Mouse (Mus musculus) macrophage (primary cell): ENCODE results near the gene Frmd4b. TPM values are rescaled to one million over a fixed set of nuclear protein-coding genes. Genes with fewer than 3 reads are reported as not detected.
A peak's percentile ranks its signal among the peaks of the same experiment; 100 is the strongest.

ENCODE experiments used
- H3K27ac ChIP-seq: fragments of 350-480 bp; formaldehyde crosslinking; 2 replicates; pipeline ENCODE4 v1.9.0; 2021
- H3K36me3 ChIP-seq: fragments of 350-480 bp; formaldehyde crosslinking; 2 replicates; pipeline ENCODE4 v1.9.0; 2021; ENCODE audit errors: inconsistent target
- H3K4me3 ChIP-seq: fragments of 350-480 bp; formaldehyde crosslinking; 2 replicates; pipeline ENCODE4 v1.9.0; 2021; ENCODE audit errors: inconsistent target
- H3K79me2 ChIP-seq: fragments of 350-480 bp; formaldehyde crosslinking; 2 replicates; pipeline ENCODE4 v1.9.0; 2021; ENCODE audit errors: inconsistent target
- WGBS: methylation state at CpG from one replicate; pipeline ENCODE4 v1.1.7; 2026; ENCODE audit warnings: inconsistent platforms; ENCODE audit not compliant: missing documents; 5-methylcytosine and 5-hydroxymethylcytosine counted together
- polyA plus RNA-seq: library from polyadenylated mRNA; stranded (reverse); fragments of 250-400 nt; gene quantifications from 3 replicates; pipeline ENCODE4 v1.2.4, GENCODE M21; 2018; ENCODE audit warnings: inconsistent platforms

The Frmd4b gene
- polyA plus RNA-seq, 1 experiment from 2014 or later: 139 TPM

- no peaks in the 10 kb centered on the region for H3K36me3 ChIP-seq
- H3K79me2 ChIP-seq: peaks cover 74% of the 10 kb centered on the region
- 0% methylated on average over 3 of the region's 3 CpGs for WGBS
- no peak overlapping the region for H3K4me3 ChIP-seq
- peak overlapping the region; percentile 98 for H3K27ac ChIP-seq
These were observed 159.4 kb downstream of the Frmd4b start for GRCm38 (mm10) chr6:97457954-97458353.

- Histone ChIP-seq H3K79me2 (peaks cover 76% of the 10 kb centered on the region), H3K27ac (peak overlapping the region; percentile 98), H3K36me3 (no peaks in the 10 kb centered on the region), H3K4me3 (no peak overlapping the region)
- 0% methylated on average over 2 of the region's 2 CpGs for WGBS
These were observed 160.1 kb downstream of the Frmd4b start for GRCm38 (mm10) chr6:97457210-97457609.

GRCm38 (mm10) chr6:97452223-97452622 is 165.1 kb downstream of the Frmd4b start:
- H3K27ac ChIP-seq: peak overlapping the region; percentile 82
- H3K36me3 ChIP-seq: no peaks in the 10 kb centered on the region
- WGBS: 19% methylated on average over 5 of the region's 5 CpGs
- H3K79me2 ChIP-seq: peaks cover 83% of the 10 kb centered on the region
- no peak overlapping the region for H3K4me3 ChIP-seq

DNA sequence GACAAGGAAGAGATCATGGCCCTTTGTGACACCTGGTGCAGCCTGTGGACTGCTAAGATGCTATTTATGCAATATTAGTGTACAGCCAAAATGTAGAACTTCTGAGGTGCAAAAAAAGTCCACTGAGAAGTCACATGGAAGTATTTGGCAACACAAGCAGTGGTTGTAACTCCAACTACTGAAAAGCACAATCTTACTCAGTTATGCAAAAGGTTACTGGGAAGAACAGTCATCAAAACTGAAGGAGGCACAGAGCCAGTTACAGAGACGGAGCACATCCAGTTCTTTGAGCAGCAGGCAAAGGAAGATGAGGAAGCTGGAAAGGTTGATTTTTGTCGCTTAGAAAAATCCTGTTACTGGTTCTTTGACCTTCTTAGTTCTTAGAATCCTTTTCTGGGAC is 167.5 kb downstream of the Frmd4b start:
- Histone ChIP-seq H3K79me2 (peaks cover 96% of the 10 kb centered on the region), H3K4me3 (no peak overlapping the region), H3K36me3 (no peaks in the 10 kb centered on the region), H3K27ac (peak overlapping the region; percentile 82)
- 28% methylated on average over 2 of the region's 2 CpGs for WGBS

DNA sequence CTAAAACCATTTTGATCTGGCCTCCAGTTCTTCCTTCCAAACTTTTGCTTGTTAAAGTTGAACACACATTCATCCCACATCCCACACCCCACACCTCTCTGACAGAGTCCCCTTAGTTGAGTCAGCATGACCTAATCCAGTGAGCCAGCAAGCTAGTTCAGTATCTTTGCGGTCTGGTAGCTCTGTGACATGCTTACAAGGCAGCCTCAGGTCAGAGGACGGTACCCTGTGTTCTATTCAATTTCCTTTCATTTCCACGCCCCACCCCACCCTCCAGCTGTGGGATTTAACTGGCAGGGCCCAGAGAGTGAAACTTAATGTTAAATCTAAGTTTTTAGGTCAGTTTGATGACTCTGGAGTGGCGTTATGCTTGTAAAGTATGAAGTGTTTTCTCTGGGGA is 170.3 kb downstream of the Frmd4b start:
- H3K27ac ChIP-seq: peak overlapping the region; percentile 83
- 34% methylated on average over 4 of the region's 4 CpGs for WGBS
- no peak overlapping the region for H3K4me3 ChIP-seq

GRCm38 (mm10) chr6:97444145-97444544 is 173.2 kb downstream of the Frmd4b start:
- Histone ChIP-seq H3K79me2 (peaks cover 96% of the 10 kb centered on the region), H3K27ac (peak overlapping the region; percentile 99), H3K4me3 (no peak overlapping the region), H3K36me3 (no peaks in the 10 kb centered on the region)
- WGBS: 90% methylated on average over 5 of the region's 5 CpGs

More for the DNA sequence above, 170.3 kb downstream of the Frmd4b start:
- H3K79me2 ChIP-seq: peaks cover 96% of the 10 kb centered on the region
- H3K36me3 ChIP-seq: no peaks in the 10 kb centered on the region

DNA sequence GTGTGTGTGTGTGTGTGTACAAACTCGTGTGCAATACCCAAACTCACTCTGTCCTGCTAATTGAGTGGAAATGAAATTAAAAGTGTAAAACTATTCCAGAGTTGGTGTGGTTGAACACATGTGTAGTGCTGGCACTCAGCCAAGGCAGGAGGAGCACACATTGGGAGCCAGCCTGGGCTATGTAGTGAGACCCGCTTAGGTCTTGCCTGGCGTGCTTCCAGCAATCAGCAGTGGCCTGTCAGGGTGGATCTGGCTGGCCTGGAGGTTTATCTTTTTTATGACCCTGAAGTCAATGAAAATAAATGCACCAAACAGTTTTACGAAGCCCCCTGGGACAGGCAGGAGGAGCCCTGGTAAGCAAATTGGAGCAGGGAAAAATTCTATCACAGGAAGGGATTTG is 173.8 kb downstream of the Frmd4b start:
- no peak overlapping the region for H3K4me3 ChIP-seq
- WGBS: 80% methylated on average over 4 of the region's 4 CpGs
- peaks cover 90% of the 10 kb centered on the region for H3K79me2 ChIP-seq

DNA sequence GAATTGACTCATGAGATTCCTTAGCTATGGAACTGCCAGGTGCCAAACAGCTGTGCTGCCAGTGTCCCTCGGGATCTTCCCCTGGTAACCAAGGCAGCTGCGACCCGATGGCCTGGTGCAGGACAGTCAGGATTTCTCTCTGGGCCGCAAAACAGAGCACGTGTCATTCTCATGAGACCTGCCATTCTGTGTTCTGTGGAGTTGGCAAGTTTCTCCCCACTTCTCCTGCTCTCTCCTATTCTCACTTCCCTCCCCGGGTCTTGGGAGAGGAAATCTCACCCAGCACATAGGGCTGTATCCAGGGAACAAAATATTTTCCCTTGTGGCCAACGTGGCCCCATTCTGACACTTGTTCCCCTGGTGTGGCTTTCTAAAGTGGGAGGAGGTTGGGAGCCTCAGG is 176.0 kb downstream of the Frmd4b start:
- Histone ChIP-seq H3K27ac (peak overlapping the region; percentile 99), H3K4me3 (no peak overlapping the region), H3K36me3 (no peaks in the 10 kb centered on the region), H3K79me2 (peaks cover 89% of the 10 kb centered on the region)
- WGBS: 30% methylated on average over 7 of the region's 7 CpGs

More for the DNA sequence above, 173.8 kb downstream of the Frmd4b start:
- peak overlapping the region; percentile 99 for H3K27ac ChIP-seq
- H3K36me3 ChIP-seq: no peaks in the 10 kb centered on the region

DNA sequence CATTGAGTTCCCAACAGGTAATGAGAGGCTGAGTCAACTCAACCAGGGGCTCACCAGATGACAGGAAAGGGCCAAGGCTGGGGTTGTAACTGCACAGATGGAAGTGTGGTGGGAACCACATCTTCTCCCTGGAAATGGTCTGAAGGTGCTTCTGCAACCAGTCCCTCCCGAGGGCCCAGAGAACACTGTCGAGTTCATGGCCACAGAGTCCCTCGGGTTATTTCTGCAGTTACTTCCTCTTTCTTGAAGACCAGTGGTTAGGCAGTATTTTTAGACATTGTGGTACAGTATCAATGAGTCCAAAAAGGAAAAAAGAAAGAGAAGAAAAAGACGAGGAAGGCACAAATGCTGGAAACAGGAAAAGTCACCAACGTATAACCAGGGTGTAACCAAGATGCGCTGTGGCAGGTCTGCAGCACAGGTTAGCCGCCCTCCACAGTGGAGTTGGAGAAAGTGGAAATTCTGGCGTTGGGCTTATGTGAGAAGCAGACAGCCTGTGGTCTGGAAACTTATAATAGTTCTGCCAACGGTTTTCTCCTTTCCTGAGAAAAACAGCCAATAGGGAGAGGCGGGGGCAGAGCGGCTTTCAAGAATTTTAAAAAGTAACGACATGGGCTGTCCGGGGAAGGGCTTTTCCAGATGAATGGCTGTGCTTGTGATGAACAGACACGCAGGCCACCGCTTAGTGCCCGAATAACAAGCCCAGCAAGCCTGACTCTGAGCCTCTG is 178.3 kb downstream of the Frmd4b start:
- H3K79me2 ChIP-seq: peaks cover 89% of the 10 kb centered on the region
- under 1% methylated on average over 16 of the region's 16 CpGs for WGBS
- peak overlapping the region; percentile 3; the same call in 1 of the 2 replicates for H3K4me3 ChIP-seq
- peak overlapping the region; percentile 99 for H3K27ac ChIP-seq
- H3K36me3 ChIP-seq: no peaks in the 10 kb centered on the region

DNA sequence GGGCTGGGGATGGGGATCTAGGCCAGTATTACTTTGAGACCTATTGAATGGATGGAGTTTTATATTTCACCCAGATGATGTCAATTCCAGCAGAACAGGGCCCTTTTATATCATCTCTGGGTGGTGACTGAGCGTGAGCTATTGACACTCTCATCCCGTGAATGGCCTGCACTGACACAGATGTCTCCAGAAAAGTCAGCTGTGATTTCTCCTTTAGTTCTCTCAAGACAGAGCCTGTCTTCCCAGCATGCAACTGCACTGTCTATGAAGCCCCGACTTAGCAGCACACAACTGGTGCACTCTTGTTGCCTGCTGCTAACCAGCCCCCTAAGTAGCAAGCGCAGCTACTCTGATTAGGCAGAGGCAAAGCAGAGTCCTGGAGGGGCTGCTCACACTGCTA is 182.6 kb downstream of the Frmd4b start:
- peaks cover 75% of the 10 kb centered on the region for H3K79me2 ChIP-seq

GRCm38 (mm10) chr6:97431309-97432004 is 185.9 kb downstream of the Frmd4b start:
- 21% methylated on average over 10 of the region's 10 CpGs for WGBS
- peak overlapping the region; percentile 100 for H3K27ac ChIP-seq

More for the DNA sequence above, 182.6 kb downstream of the Frmd4b start:
- Histone ChIP-seq H3K27ac (no peak overlapping the region), H3K4me3 (no peak overlapping the region), H3K36me3 (no peaks in the 10 kb centered on the region)
- 93% methylated on average over 4 of the region's 4 CpGs for WGBS

DNA sequence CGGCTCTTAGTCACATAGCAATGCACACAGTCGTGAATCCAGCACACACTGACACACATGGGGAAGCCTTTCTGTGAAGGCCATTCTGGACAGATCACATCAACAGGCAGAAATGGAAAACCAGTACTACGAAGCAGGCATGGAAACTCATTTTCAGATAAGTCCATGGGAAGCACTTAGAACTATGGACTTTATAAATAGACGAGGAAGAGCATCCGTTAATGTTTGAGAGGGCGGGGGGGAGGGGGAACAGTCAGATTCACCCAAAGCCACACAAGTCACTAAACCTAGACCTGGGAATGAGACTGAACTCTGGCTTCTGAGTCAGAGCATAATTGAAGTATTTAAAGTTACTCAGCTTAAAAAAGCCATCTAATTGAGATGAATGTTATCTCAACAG is 186.8 kb downstream of the Frmd4b start:
- H3K36me3 ChIP-seq: peaks cover 7% of the 10 kb centered on the region
- peak overlapping the region; percentile 100 for H3K27ac ChIP-seq
- peaks cover 83% of the 10 kb centered on the region for H3K79me2 ChIP-seq
- WGBS: 29% methylated on average over 6 of the region's 6 CpGs
- H3K4me3 ChIP-seq: peak overlapping the region; percentile 43

More at GRCm38 (mm10) chr6:97431309-97432004, 185.9 kb downstream of the Frmd4b start:
- H3K4me3 ChIP-seq: peak overlapping the region; percentile 43
- peaks cover 83% of the 10 kb centered on the region for H3K79me2 ChIP-seq
- peaks cover 7% of the 10 kb centered on the region for H3K36me3 ChIP-seq

- Histone ChIP-seq H3K4me3 (peak overlapping the region; percentile 43), H3K27ac (peak overlapping the region; percentile 100), H3K79me2 (peaks cover 83% of the 10 kb centered on the region), H3K36me3 (peaks cover 7% of the 10 kb centered on the region)
- 14% methylated on average over 2 of the region's 2 CpGs for WGBS
These were observed 187.5 kb downstream of the Frmd4b start for GRCm38 (mm10) chr6:97429688-97430343.

GRCm38 (mm10) chr6:97419771-97420446 is 197.4 kb downstream of the Frmd4b start:
- no peak overlapping the region for H3K27ac ChIP-seq
- peaks cover 100% of the 10 kb centered on the region for H3K79me2 ChIP-seq
- no peak overlapping the region for H3K4me3 ChIP-seq
- 66% methylated on average over 7 of the region's 7 CpGs for WGBS
- H3K36me3 ChIP-seq: peaks cover 56% of the 10 kb centered on the region
